Mouse (Mus musculus) midbrain, postnatal 0 days (tissue): ENCODE results near the gene Gm29666. TPM values are rescaled to one million over a fixed set of nuclear protein-coding genes. Genes with fewer than 3 reads are reported as not detected.

Source experiments
- ATAC-seq: fragments of 200-750 bp; cut with Nextera tagmentation; 2 replicates; pipeline ENCODE4 v1.8.0; 2017; ENCODE audit warnings: moderate number of reproducible peaks, mild to moderate bottlenecking, moderate TSS enrichment, moderate library complexity; ENCODE audit not compliant: low FRiP score
- DNase-seq: peaks from one replicate; pipeline ENCODE4 v3.0.0-alpha.2; 2015; ENCODE audit warnings: low spot score
- H3K27ac ChIP-seq: fragments of 300-500 bp; sonication (generic); 2 replicates; pipeline ENCODE4 v1.5.1; 2014; ENCODE audit warnings: low read depth, mild to moderate bottlenecking, low read length, mixed read lengths
- H3K27me3 ChIP-seq: fragments of 300-500 bp; sonication (generic); 2 replicates; pipeline ENCODE4 v1.6.1; 2014; ENCODE audit warnings: low read length, control low read depth, mixed read lengths; ENCODE audit not compliant: insufficient read depth
- H3K36me3 ChIP-seq: fragments of 300-500 bp; sonication (generic); 2 replicates; pipeline ENCODE4 v1.6.1; 2014; ENCODE audit warnings: low read length, control low read depth, mixed read lengths; ENCODE audit not compliant: insufficient read depth
- H3K4me1 ChIP-seq: fragments of 300-500 bp; sonication (generic); 2 replicates; pipeline ENCODE4 v1.6.1; 2014; ENCODE audit warnings: mild to moderate bottlenecking, control low read depth, antibody characterized with exemption, low read length, mixed read lengths; ENCODE audit not compliant: insufficient read depth
- H3K4me2 ChIP-seq: fragments of 300-500 bp; sonication (generic); 2 replicates; pipeline ENCODE4 v1.6.1; 2014; ENCODE audit warnings: low read depth, mild to moderate bottlenecking, low read length, mixed read lengths; ENCODE audit not compliant: poor library complexity, severe bottlenecking
- H3K4me3 ChIP-seq: fragments of 300-500 bp; sonication (generic); 2 replicates; pipeline ENCODE4 v1.5.1; 2014; ENCODE audit warnings: low read depth, mild to moderate bottlenecking, low read length, moderate library complexity
- H3K9ac ChIP-seq: fragments of 300-500 bp; sonication (generic); replicated peaks from 2 replicates; pipeline ENCODE4 v1.6.1; 2014; ENCODE audit warnings: mild to moderate bottlenecking, low read length, moderate library complexity, mixed read lengths; ENCODE audit not compliant: poor library complexity, severe bottlenecking
- H3K9me3 ChIP-seq: fragments of 300-500 bp; sonication (generic); 2 replicates; pipeline ENCODE4 v1.6.1; 2016; ENCODE audit warnings: low read length, control low read depth
- CTCF ChIP-seq: IDR thresholded peaks from 2 replicates; pipeline ENCODE4 v1.5.1; 2016; ENCODE audit warnings: antibody characterized with exemption, mild to moderate bottlenecking
- WGBS: fragments of 180-500 bp; shearing (Covaris S2); extraction: QIAGEN DNeasy Blood & Tissue Kit; methylation state at CpG from one replicate; pipeline ENCODE4 v1.1.7; 2014; 5-methylcytosine and 5-hydroxymethylcytosine counted together
- polyA plus RNA-seq: library from polyadenylated mRNA; unstranded; fragments of >200 nt; fragmentation: Nextera tagmentation; extraction: Ambion mirVana; gene quantifications from 2 replicates; pipeline ENCODE4 v1.2.1, GENCODE M21; 2015
- total RNA-seq: library from RNA; depleted of rRNA; stranded (reverse); fragments of >200 nt; gene quantifications from 2 replicates; pipeline ENCODE4 v1.2.3, GENCODE M21; 2014

The Gm29666 gene
- total and polyA plus RNA-seq, 2 experiments from 2014 or later: 0.66 to 0.67 TPM

DNA sequence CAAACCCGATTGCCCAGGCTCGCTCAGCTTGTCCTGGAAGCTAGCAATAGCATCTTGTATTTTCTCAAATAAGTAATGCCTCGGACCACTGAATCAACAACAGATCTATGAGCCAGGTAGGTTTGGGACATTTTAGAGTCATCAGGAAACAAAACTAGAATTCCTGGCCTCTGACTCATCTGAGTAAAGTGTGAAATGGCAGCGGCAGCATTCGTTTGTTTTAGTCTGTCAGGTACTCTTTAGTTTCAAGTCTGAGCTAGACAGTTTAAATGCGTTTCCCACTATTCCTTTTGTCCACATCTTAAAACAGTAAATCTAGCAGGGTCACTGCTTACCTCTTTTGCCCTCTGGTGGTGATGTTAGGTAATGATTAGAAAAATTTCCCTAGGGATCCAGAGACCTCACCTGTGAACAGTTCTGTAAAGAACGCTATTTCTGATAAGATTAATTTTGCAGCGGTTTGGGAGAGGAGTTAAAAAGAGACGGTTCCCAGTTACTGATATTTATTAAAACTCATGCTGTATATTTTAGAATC lies 5.0 kb upstream of the Gm29666 start:
- Histone ChIP-seq H3K9ac (0 out of 2 replicates have a peak overlapping the region, but pooled peaks have one; percentile 89), H3K4me2 (peak overlapping the region; percentile 64), H3K36me3 (peaks cover 21% of the 10 kb centered on the region; the same call in 1 of the 2 replicates), H3K27ac (no peak overlapping the region), H3K4me3 (peak overlapping the region; percentile 98), H3K27me3 (no peaks in the 10 kb centered on the region), H3K4me1 (no peaks in the 10 kb centered on the region), H3K9me3 (no peaks in the 10 kb centered on the region)
- WGBS: 8% methylated on average over 9 of the region's 9 CpGs
- ATAC-seq: no peak
- TF ChIP-seq CTCF: peak; percentile 89
- peak; percentile 83 for DNase-seq

DNA sequence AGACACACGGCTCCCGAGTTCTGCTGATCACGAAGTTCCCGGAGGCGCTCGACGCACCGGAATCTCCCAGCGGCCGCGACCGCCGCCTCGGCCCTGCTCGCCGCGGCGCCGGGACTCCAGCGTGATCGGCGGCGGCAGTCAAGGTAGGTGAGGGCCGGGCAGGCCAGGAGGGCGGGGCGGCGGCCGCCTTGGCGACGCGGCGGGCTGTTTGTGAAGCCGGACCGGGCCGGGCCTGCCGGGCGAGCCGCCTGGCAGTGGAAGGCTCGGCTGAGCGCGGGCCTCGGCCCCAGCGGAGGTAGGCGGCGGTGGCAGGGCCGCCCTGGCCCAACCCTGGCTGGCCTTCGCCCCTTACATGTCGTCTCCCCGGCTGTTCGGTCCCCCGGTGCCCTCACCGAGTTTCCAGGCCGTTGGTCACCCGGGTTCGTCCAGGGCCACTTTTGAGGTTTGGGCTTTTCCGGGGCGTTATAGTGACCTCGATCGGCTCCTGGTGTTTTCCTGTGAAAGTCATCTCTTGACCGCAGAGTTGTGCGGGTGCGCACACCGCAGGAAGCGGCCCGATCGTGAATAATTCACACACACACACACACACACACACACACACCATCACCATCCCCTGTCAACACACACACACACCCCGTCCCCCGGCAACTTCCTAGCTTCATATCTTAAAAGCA lies 3.8 kb upstream of the Gm29666 start:
- TF ChIP-seq CTCF: no peak
- H3K27ac ChIP-seq: peak overlapping the region; percentile 95
- H3K9me3 ChIP-seq: no peaks in the 10 kb centered on the region
- no peak for DNase-seq
- H3K36me3 ChIP-seq: peaks cover 11% of the 10 kb centered on the region; the same call in 1 of the 2 replicates
- WGBS: under 1% methylated on average over 67 of the region's 68 CpGs
- H3K4me2 ChIP-seq: peak overlapping the region; percentile 64
- H3K27me3 ChIP-seq: no peaks in the 10 kb centered on the region
- H3K4me1 ChIP-seq: no peaks in the 10 kb centered on the region
- peak; percentile 57 for ATAC-seq
- peak overlapping the region; percentile 98 for H3K4me3 ChIP-seq
- H3K9ac ChIP-seq: peak overlapping the region; percentile 89

DNA sequence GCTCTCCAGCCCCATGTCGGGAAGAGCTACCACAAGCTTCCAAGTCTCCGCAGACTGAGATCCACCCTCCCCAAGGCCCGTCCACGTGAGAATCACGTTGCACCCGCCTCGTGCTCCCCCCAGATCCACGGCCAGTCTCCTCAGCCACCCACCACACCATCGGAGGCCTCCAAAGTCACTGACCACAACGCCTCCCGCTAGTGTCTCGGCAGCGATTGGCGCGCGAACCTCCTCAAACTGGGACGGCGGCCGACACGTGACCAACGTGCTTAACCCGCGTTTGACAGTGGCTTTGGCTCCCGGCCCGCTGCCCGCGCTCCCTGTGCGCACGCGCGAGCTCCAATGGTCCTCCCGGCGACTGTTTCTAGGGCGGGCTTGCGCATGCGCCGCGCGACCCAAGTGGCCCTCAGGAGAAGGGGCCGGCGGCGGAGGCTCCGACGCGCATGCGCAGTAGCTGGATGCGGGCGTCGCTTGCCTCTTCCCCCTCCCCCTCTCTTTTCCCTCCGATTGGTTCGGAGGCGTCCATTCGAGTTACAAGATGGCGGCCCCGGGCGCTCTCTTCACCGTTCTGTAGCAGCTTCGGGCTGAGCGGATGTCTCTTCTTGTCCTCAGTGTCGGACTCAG lies 3.2 kb upstream of the Gm29666 start, which contains the start of gene Nup50:
Gene Nup50 (plus strand): TSS at position 528 of the 624 bp plus-strand sequence.
- Histone ChIP-seq H3K9me3 (no peaks in the 10 kb centered on the region), H3K4me3 (peak within 1 kb of the TSS; percentile 98), H3K27ac (peak within 1 kb of the TSS; percentile 95), H3K36me3 (peaks cover 8% of the 10 kb centered on the region; the same call in 1 of the 2 replicates), H3K9ac (peak within 1 kb of the TSS; percentile 89), H3K4me1 (no peaks in the 10 kb centered on the region), H3K27me3 (no peaks in the 10 kb centered on the region), H3K4me2 (peak within 1 kb of the TSS; percentile 94)
- ATAC-seq: peak; percentile 90
- no peak for TF ChIP-seq CTCF
- 0% methylated on average over 60 of the region's 60 CpGs for WGBS
- DNase-seq: peak; percentile 99

DNA sequence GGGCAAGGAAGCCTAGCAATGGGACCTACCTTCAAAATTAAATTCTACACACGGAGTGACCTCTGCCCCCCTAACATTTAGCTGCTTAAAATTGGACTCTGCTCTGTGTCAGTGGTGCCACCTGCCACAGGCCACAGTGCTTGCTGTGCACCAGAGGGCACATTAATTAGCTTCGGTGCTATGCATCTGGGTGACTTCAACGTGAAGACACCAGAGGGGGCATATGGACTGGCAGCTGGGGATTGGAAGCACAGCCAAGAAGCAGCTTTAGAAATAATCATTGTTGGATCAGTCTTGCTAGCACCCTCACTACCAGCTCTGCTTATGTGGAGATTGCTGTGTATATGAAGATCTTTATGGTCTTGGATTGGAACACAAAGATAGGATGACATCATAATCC lies 6.6 kb downstream of the Gm29666 start:
- TF ChIP-seq CTCF: no peak

DNA sequence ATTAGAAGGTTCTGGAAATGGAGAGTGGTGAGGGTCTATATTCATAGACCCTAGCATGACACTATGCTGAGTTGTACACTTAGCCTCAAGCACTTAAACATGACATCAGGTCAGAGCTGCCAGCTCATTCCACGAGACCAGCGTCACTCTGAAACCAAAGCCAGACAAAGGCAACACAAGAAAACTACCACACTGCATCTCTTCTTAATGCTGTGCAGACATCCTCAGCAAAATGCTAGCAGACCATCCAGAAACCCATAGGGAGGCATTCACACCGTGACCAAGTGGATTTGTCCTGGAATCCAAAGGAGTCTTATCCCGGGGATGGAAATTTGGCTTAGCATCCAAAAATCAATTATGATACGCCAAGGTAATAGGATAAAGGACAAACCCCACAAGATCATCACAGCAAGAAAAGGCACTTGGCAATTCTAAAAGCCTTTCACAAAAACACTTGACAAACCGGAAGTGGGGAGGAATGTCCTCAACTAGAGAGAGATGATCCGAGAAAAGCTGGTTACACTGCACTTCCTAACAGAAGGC lies 15.9 kb downstream of the Gm29666 start:
- ATAC-seq (no peak), DNase-seq (peak; percentile 42)
- Histone ChIP-seq H3K9me3 (no peaks in the 10 kb centered on the region), H3K4me3 (no peak overlapping the region), H3K4me1 (no peaks in the 10 kb centered on the region), H3K27me3 (peaks cover 15% of the 10 kb centered on the region), H3K4me2 (no peak overlapping the region), H3K9ac (no peak overlapping the region), H3K27ac (no peak overlapping the region), H3K36me3 (no peaks in the 10 kb centered on the region)
- no peak for TF ChIP-seq CTCF
- WGBS: 23% methylated on average over 7 of the region's 7 CpGs

More for the DNA sequence above, 6.6 kb downstream of the Gm29666 start:
- Histone ChIP-seq H3K36me3 (no peaks in the 10 kb centered on the region), H3K4me3 (no peak overlapping the region), H3K27me3 (no peaks in the 10 kb centered on the region), H3K9me3 (peaks cover 6% of the 10 kb centered on the region; the same call in 1 of the 2 replicates), H3K4me2 (no peak overlapping the region), H3K27ac (no peak overlapping the region), H3K4me1 (no peaks in the 10 kb centered on the region), H3K9ac (no peak overlapping the region)
- 83% methylated on average over 3 of the region's 3 CpGs for WGBS
- ATAC-seq (no peak), DNase-seq (peak; percentile 31)
